Mouse (Mus musculus) cerebellum, postnatal 36 days (tissue): ENCODE measurements around the gene Sept1.
A peak's percentile ranks its signal among the peaks of the same experiment; 100 is the strongest.

ENCODE experiments used
- DNase-seq, 2 experiments: peaks; one replicate each; pipeline ENCODE4 v3.0.0; 2021 to 2022; ENCODE audit warnings: mixed read lengths in 2 of 2

Gene Sept1

DNA sequence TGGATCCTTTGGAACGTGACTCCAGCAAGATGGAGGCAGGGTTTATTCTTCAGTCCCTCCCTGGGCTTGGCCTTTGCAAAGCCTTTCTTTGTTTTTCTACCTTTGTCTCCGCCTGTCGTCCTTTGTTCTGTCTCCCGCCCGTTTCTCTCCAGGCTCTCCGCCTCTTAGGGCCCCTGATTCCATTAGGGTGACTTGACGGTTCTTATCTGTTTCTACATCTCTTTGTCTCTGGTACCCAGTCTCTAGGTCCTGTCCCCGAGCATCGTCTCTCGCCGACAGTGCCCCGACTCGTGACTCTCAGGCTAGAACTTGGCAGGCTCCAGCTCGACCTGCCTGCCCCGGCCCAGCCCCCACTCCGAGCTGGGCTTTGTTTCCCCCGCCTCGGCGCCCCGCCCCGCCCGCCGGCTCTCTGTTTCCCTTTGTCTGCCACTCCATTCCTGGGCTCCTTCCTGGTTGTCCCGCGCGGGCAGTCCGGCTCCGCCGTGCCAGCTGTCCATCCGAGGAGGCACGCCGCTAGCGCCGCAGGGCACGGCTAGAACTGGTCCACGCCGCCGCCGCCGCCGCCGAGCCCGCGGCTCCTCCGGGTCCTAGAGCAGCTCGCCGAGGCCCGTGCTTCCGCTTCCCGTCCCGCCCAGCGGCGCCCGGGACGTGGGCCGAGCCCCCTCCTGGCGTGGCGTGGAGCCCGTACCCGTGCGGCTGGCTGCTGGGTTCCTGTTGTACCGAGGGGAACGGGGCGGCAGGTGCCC, at the start of gene Sept1, which contains the start of gene Zfp553:
Gene Sept1 (minus strand): TSS at position 509 of the 746 bp plus-strand sequence.
Gene Zfp553 (plus strand): TSS at position 440 of the 746 bp plus-strand sequence.
- peak; percentile 86 to 89 for DNase-seq

DNA sequence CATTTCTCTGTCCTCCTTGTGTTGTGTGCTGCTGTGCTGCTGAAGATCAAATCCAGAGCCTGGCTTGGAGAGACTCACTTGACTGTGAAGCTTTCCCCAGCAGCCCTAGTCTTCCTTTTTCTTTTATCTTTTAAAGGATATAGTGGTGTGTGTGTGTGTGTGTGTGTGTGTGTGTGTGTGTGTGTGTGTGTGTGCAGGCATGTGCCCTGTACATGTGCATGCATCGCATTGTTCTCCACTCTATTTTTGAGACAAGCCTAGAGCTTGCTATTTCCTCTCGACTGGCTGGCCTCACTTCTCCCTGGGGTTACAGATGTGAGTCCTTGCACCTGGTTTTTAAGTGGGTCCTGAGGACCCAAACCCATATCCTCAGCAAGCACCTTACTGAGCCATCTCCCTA, 49.3 kb upstream of the Sept1 start:
- no peak for DNase-seq

- DNase-seq: no peak
These were observed 48.2 kb upstream of the Sept1 start for GRCm38 (mm10) chr7:127281114-127281513.

GRCm38 (mm10) chr7:127280092-127280491, 47.2 kb upstream of the Sept1 start:
- DNase-seq: no peak

DNA sequence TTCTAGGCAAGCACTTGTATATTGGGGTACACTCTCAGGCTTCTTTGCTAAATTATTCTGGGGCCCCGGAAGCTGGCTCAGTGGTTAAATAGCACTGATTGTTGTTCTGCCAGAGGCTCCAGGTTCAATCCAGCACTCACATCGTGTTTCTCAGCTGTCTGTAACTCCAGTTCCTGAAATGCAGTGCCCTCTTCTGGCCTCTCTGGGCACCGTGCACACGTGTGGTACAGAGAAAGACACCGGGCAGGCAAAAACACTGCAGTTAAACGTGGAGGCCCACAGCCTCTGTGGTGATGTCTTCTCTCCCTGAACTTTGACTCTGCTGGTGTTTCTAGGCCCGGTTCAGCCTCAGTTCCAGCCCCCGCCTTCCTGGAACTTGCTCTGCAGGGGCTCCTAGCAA, 45.4 kb upstream of the Sept1 start:
- no peak for DNase-seq

GRCm38 (mm10) chr7:127276519-127276961, 43.6 kb upstream of the Sept1 start:
- DNase-seq: no peak

DNA sequence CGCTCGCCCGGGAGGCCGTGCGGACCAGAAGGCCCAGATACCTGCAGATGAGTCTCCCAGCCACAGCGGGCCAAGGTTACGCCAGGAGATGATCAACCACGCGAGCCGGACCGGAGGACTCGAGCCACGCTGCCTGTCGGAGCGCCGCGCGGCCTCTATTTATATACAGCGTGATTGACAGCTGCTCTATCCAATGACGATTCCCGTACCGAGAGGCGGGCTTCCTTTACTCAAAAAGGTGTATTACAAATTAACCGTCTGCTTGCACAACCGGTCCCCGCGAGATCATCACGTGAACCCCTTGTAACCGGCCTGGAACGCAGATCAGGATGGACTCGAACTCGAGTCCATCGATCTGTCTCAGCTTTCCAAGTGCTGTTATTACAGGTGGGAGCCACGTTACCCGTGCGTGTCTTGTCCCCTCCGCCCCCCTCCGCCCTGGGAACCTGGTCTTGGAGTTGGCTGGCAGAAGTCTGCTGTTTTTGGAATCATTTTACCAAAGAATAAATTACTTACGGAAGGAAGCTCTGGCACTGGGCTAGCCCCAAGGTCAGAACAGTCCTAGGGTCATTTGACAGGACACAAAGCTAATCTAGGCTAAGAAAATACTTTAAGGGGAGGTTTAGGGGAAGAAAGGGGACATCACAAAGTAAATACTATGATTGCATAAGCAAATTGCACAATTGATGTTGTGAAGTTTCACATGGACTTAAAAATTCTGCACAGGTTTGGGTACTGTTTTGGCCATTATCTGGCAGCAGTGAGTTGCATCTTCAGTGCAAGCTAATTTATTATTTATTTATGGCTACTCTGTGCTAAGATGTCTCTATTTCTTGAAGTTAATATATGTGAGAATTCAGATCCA, 41.2 kb upstream of the Sept1 start, which contains the start of gene Sephs2:
Gene Sephs2 (minus strand): TSS at position 131 of the 865 bp plus-strand sequence.
- peak; percentile 96 to 99 for DNase-seq

- DNase-seq: peak; percentile 24 to 34
These were observed 40.4 kb upstream of the Sept1 start for GRCm38 (mm10) chr7:127273118-127273923.

- DNase-seq: no peak
These were observed 39.6 kb upstream of the Sept1 start for GRCm38 (mm10) chr7:127272566-127272965.

DNA sequence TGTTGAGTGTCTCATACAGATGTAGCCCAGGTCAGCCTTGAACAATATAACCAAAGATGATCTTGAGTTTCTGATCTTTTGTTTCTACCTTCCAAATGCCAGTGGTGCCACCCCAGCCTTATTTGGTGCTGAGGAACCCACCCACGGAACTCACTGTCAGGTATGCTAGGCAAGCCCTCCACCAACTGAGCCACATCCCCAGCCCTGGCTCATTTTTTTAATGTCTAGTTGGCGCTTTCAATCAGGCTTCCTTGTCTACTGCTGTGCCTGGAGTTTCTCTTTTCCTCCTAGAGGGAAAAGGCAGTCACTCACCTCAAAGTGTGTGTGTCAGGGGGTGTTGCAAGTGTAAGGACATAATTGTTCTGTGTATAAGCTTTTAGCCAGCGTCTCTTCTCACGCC, 38.2 kb upstream of the Sept1 start:
- no peak for DNase-seq

- no peak for DNase-seq
These were observed 37.7 kb upstream of the Sept1 start for GRCm38 (mm10) chr7:127270666-127271065.

GRCm38 (mm10) chr7:127270256-127270655, 37.3 kb upstream of the Sept1 start:
- DNase-seq: no peak

DNA sequence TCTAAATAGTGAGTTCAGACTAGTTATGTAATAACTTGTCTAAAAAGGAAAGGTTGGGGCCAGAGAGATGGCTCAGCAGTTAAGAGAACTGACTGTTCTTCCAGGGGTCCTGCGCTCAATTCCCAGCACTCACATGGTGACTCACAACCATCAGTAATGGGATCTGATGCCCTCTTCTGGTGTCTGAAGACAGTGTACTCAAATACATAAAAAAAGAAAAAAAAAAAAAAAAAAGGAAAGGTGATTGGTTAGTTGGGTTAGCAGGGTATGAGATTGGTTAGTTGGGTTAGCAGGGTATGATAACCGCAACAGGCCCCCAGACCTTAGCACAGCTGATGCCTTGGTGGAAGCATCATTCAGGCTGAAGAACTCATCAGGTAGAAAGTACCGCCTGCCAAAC, 30.6 kb upstream of the Sept1 start:
- no peak for DNase-seq

- DNase-seq: no peak
These were observed 29.5 kb upstream of the Sept1 start for GRCm38 (mm10) chr7:127262218-127262961.

GRCm38 (mm10) chr7:127260309-127261111, 27.6 kb upstream of the Sept1 start, which contains the start of gene Dctpp1:
TSS of gene Dctpp1 (minus strand) at chr7:127260709.
- peak; percentile 97 to 98 for DNase-seq

DNA sequence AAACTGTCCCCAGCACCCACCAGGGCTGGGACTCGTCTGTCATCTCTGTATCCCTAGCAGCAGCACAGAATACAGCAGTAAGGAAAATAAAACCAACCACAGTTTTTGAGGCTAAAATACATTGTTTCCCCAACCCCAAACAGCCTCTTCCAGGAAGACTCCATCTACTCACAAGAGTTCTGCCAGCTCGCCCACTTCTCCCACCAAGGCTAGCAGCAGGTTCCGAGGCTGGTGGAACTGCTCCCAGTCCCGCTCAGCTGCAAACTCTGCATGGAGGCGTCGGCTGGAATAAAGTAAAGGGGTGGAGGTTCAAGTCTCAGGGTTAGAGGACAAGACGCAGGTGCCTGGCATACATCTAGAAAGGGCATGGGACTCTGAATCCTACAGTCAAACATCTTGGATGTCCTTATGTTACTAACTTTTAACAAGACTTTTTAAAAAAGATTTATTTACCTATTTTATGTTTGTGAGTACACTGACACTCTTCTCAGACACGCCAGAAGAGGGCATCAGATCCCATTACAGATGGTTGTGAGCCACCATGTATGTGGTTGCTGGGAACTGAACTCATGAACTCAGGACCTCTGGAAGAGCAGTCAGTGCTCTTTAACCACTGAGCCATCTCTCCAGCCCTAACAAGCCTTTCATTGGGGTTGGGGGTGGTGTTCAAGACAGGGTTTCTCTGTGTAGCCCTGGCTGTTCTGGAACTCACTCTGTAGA, 26.4 kb upstream of the Sept1 start:
- DNase-seq: no peak

DNA sequence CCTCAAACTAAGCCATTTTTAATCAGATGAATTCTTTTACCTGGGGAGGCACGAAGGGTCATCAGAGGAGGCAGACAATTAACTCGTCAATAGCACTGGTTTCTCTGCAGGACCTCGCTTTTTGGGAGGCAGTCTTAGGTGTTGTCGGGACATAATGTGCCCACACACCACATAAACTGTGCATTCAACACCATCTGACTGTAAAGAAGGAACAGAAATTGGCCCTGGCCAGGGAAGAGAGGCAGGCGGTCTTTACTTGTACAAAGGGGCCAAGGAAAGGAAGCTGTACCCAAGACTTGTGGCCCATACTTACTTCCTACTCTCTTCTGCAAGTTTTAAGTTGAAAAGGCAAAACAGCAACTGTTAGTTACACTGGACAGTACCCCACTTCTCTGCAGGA, 23.6 kb upstream of the Sept1 start:
- no peak for DNase-seq

- DNase-seq: no peak
These were observed 23.0 kb upstream of the Sept1 start for GRCm38 (mm10) chr7:127255965-127256364.

GRCm38 (mm10) chr7:127255008-127255407, 22.1 kb upstream of the Sept1 start:
- DNase-seq: no peak
